Mouse (Mus musculus) layer of hippocampus, adult 9-10 months (tissue): ENCODE results near the gene Ncs1.

Experiments
- DNase-seq: peaks from one replicate; pipeline ENCODE4 v3.0.0; 2022; ENCODE audit warnings: low spot score

Ncs1 gene

GRCm38 (mm10) chr2:31245051-31245450 lies 572 bp upstream of the Ncs1 start:
- no peak for DNase-seq

GRCm38 (mm10) chr2:31246251-31246971 lies 788 bp downstream of the Ncs1 start:
- DNase-seq: no peak

GRCm38 (mm10) chr2:31248856-31249255 lies 3.2 kb downstream of the Ncs1 start:
- no peak for DNase-seq

- DNase-seq: no peak
These were observed 6.5 kb downstream of the Ncs1 start for GRCm38 (mm10) chr2:31252167-31252566.

GRCm38 (mm10) chr2:31253463-31253862 lies 7.8 kb downstream of the Ncs1 start:
- DNase-seq: no peak

- DNase-seq: no peak
These were observed 9.2 kb downstream of the Ncs1 start for GRCm38 (mm10) chr2:31254806-31255205.

GRCm38 (mm10) chr2:31255952-31256938 lies 10.6 kb downstream of the Ncs1 start:
- DNase-seq: no peak

- no peak for DNase-seq
These were observed 11.5 kb downstream of the Ncs1 start for GRCm38 (mm10) chr2:31257096-31257495.

GRCm38 (mm10) chr2:31258609-31259366 lies 13.2 kb downstream of the Ncs1 start:
- DNase-seq: no peak

GRCm38 (mm10) chr2:31259367-31259920 lies 13.8 kb downstream of the Ncs1 start:
- no peak for DNase-seq

GRCm38 (mm10) chr2:31260549-31260948 lies 14.9 kb downstream of the Ncs1 start:
- no peak for DNase-seq

GRCm38 (mm10) chr2:31263039-31263461 lies 17.4 kb downstream of the Ncs1 start:
- DNase-seq: no peak

GRCm38 (mm10) chr2:31263746-31264378 lies 18.2 kb downstream of the Ncs1 start:
- DNase-seq: no peak

GRCm38 (mm10) chr2:31267447-31267846 lies 21.8 kb downstream of the Ncs1 start:
- no peak for DNase-seq

GRCm38 (mm10) chr2:31268631-31269030 lies 23.0 kb downstream of the Ncs1 start:
- no peak for DNase-seq

- no peak for DNase-seq
These were observed 23.6 kb downstream of the Ncs1 start for GRCm38 (mm10) chr2:31269188-31269587.

GRCm38 (mm10) chr2:31269847-31270246 lies 24.2 kb downstream of the Ncs1 start:
- DNase-seq: no peak

- DNase-seq: no peak
These were observed 24.8 kb downstream of the Ncs1 start for GRCm38 (mm10) chr2:31270470-31270869.

GRCm38 (mm10) chr2:31271071-31271470 lies 25.4 kb downstream of the Ncs1 start:
- no peak for DNase-seq

- no peak for DNase-seq
These were observed 29.4 kb downstream of the Ncs1 start for GRCm38 (mm10) chr2:31274993-31275392.

- no peak for DNase-seq
These were observed 32.2 kb downstream of the Ncs1 start for GRCm38 (mm10) chr2:31277810-31278209.
